Mouse (Mus musculus): Measurements from ENCODE around the gene Hsh2d. TPM values are rescaled to one million over a fixed set of nuclear protein-coding genes. Genes with fewer than 3 reads are reported as not detected.

Hsh2d gene
- polyA plus RNA-seq, 1 experiment from 2014 or later, result not detected

- peak overlapping the region; percentile 62 for H3K4me3 ChIP-seq (ENCODE audit: low read length)
- peak overlapping the region; percentile 63 for H3K9ac ChIP-seq (replicated peaks; ENCODE audit: low read length)
- H3K27me3 ChIP-seq (ENCODE audit: insufficient read depth, low read length), result no peaks in the 10 kb centered on the region
- no peak overlapping the region for H3K27ac ChIP-seq (ENCODE audit: low read length)
- peak overlapping the region; percentile 52 for H3K4me2 ChIP-seq (replicated peaks; ENCODE audit: low read depth, low read length)
- no peaks in the 10 kb centered on the region for H3K9me3 ChIP-seq (ENCODE audit: low read length)
- WGBS, result 69% methylated on average over 7 of the region's 7 CpGs
- ATAC-seq (ENCODE audit: low FRiP score, low TSS enrichment), result no peak
- H3K36me3 ChIP-seq (ENCODE audit: insufficient read depth, low read length), result peaks cover 15% of the 10 kb centered on the region; the same call in 1 of the 2 replicates
- H3K4me1 ChIP-seq (ENCODE audit: insufficient read depth, low read length), result peaks cover 10% of the 10 kb centered on the region
These were observed 51.5 kb downstream of the Hsh2d start for GRCm38 (mm10) chr8:72240951-72241350.

- Histone ChIP-seq H3K4me1 (ENCODE audit: insufficient read depth, low read length) (peaks cover 10% of the 10 kb centered on the region), H3K4me3 (ENCODE audit: low read length) (no peak overlapping the region), H3K9ac (replicated peaks; ENCODE audit: low read length) (no peak overlapping the region), H3K36me3 (ENCODE audit: insufficient read depth, low read length) (peaks cover 24% of the 10 kb centered on the region; the same call in 1 of the 2 replicates), H3K27me3 (ENCODE audit: insufficient read depth, low read length) (no peaks in the 10 kb centered on the region), H3K4me2 (replicated peaks; ENCODE audit: low read depth, low read length) (no peak overlapping the region), H3K9me3 (ENCODE audit: low read length) (no peaks in the 10 kb centered on the region), H3K27ac (ENCODE audit: low read length) (no peak overlapping the region)
- WGBS, result 86% methylated on average over 1 of the region's 1 CpGs
- ATAC-seq (ENCODE audit: low FRiP score, low TSS enrichment), result no peak
These were observed 52.8 kb downstream of the Hsh2d start for GRCm38 (mm10) chr8:72242226-72242625.

DNA sequence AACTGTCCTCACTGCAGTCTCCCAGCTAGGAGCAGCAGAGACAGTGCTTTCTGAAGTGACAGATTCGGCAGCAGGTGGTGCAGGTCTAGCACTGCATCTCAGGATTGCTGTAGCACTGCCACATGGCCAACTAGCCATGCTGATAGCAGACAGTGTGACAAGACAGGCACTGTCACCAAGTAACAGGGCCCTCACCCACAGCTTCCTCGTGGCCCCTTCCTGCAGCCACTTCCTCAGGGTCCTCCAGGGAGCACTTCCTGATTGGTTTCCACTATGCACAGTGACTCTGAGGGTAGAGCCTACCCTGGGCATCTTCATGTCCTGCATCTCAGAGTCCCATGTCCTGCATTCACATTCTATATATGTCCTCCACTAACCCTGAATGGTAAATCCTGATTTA is 55.2 kb downstream of the Hsh2d start:
- H3K9me3 ChIP-seq (ENCODE audit: low read length), result no peaks in the 10 kb centered on the region
- no peak overlapping the region for H3K4me2 ChIP-seq (replicated peaks; ENCODE audit: low read depth, low read length)
- no peak overlapping the region for H3K27ac ChIP-seq (ENCODE audit: low read length)
- H3K4me1 ChIP-seq (ENCODE audit: insufficient read depth, low read length), result peaks cover 10% of the 10 kb centered on the region
- H3K9ac ChIP-seq (replicated peaks; ENCODE audit: low read length), result no peak overlapping the region
- no peak overlapping the region for H3K4me3 ChIP-seq (ENCODE audit: low read length)
- WGBS, result 72% methylated on average over 2 of the region's 2 CpGs
- no peak for ATAC-seq (ENCODE audit: low FRiP score, low TSS enrichment)
- H3K36me3 ChIP-seq (ENCODE audit: insufficient read depth, low read length), result peaks cover 27% of the 10 kb centered on the region; the same call in 1 of the 2 replicates
- H3K27me3 ChIP-seq (ENCODE audit: insufficient read depth, low read length), result no peaks in the 10 kb centered on the region

Other genes with a start within 250 kb of the Hsh2d start
- gene Zfp961, start 238.6 kb upstream of the Hsh2d start, polyA plus RNA-seq (2015; fragmentation: Nextera tagmentation; extraction: Ambion mirVana), result 26.7 and 30.8 TPM in 2 replicates
- gene Cyp4f18, start 180.0 kb upstream of the Hsh2d start, polyA plus RNA-seq (2015; fragmentation: Nextera tagmentation; extraction: Ambion mirVana), result 1.8 and 1.9 TPM in 2 replicates
- gene Olfr372, start 148.4 kb upstream of the Hsh2d start, polyA plus RNA-seq (2015; fragmentation: Nextera tagmentation; extraction: Ambion mirVana), result not detected in 2 replicates
- 0.04 TPM in 1 of 2 replicates, not detected in the other for gene Olfr373, start 106.5 kb upstream of the Hsh2d start, polyA plus RNA-seq (2015; fragmentation: Nextera tagmentation; extraction: Ambion mirVana)
- not detected in 2 replicates for gene Olfr374, start 82.6 kb upstream of the Hsh2d start, polyA plus RNA-seq (2015; fragmentation: Nextera tagmentation; extraction: Ambion mirVana)
- gene Tpm4, start 54.7 kb upstream of the Hsh2d start, polyA plus RNA-seq (2015; fragmentation: Nextera tagmentation; extraction: Ambion mirVana), result 828 and 869 TPM in 2 replicates
- gene Rab8a, start 28.4 kb upstream of the Hsh2d start, polyA plus RNA-seq (2015; fragmentation: Nextera tagmentation; extraction: Ambion mirVana), result 141 and 143 TPM in 2 replicates
- gene Cib3, start 23.2 kb downstream of the Hsh2d start, polyA plus RNA-seq (2015; fragmentation: Nextera tagmentation; extraction: Ambion mirVana), result not detected in 2 replicates
- not detected in 2 replicates for gene Gm11034, start 24.0 kb downstream of the Hsh2d start, polyA plus RNA-seq (2015; fragmentation: Nextera tagmentation; extraction: Ambion mirVana)
- 79.5 and 80.7 TPM in 2 replicates for gene Fam32a, start 30.1 kb downstream of the Hsh2d start, polyA plus RNA-seq (2015; fragmentation: Nextera tagmentation; extraction: Ambion mirVana)
- gene Ap1m1, start 50.4 kb downstream of the Hsh2d start, polyA plus RNA-seq (2015; fragmentation: Nextera tagmentation; extraction: Ambion mirVana), result 142 and 143 TPM in 2 replicates
- gene Gm10282, start 115.6 kb downstream of the Hsh2d start, polyA plus RNA-seq (2015; fragmentation: Nextera tagmentation; extraction: Ambion mirVana), result 30.6 and 40.7 TPM in 2 replicates
- gene Klf2, start 129.4 kb downstream of the Hsh2d start, polyA plus RNA-seq (2015; fragmentation: Nextera tagmentation; extraction: Ambion mirVana), result 10.1 and 10.4 TPM in 2 replicates
- gene Eps15l1, start 231.8 kb downstream of the Hsh2d start, polyA plus RNA-seq (2015; fragmentation: Nextera tagmentation; extraction: Ambion mirVana), result 61.3 and 62.7 TPM in 2 replicates

Data from kidney, embryonic 16.5 days (tissue).